Mouse (Mus musculus) kidney, embryonic 16.5 days (tissue): ENCODE results near the gene Pde4a. TPM values are rescaled to one million over a fixed set of nuclear protein-coding genes. Genes with fewer than 3 reads are reported as not detected.

Experiments used
- ATAC-seq: fragments of 200-750 bp; cut with Nextera tagmentation; 2 replicates; pipeline ENCODE4 v1.8.0; 2017; ENCODE audit warnings: moderate TSS enrichment; ENCODE audit not compliant: low FRiP score, low TSS enrichment
- H3K27ac ChIP-seq: fragments of 300-500 bp; sonication (generic); 2 replicates; pipeline ENCODE4 v1.5.1; 2014; ENCODE audit warnings: low read length
- H3K27me3 ChIP-seq: fragments of 300-500 bp; sonication (generic); 2 replicates; pipeline ENCODE4 v1.6.1; 2014; ENCODE audit warnings: low read length, control low read depth, mixed read lengths; ENCODE audit not compliant: insufficient read depth
- H3K36me3 ChIP-seq: fragments of 300-500 bp; sonication (generic); 2 replicates; pipeline ENCODE4 v1.6.1; 2014; ENCODE audit warnings: low read length, control low read depth, mixed read lengths; ENCODE audit not compliant: insufficient read depth
- H3K4me1 ChIP-seq: fragments of 300-500 bp; sonication (generic); 2 replicates; pipeline ENCODE4 v1.6.1; 2014; ENCODE audit warnings: low read length, control low read depth, mixed read lengths; ENCODE audit not compliant: insufficient read depth
- H3K4me2 ChIP-seq: fragments of 300-500 bp; sonication (generic); replicated peaks from 2 replicates; pipeline ENCODE4 v1.6.1; 2014; ENCODE audit warnings: low read depth, low read length
- H3K4me3 ChIP-seq: fragments of 300-500 bp; sonication (generic); 2 replicates; pipeline ENCODE4 v1.5.1; 2014; ENCODE audit warnings: mild to moderate bottlenecking, low read length
- H3K9ac ChIP-seq: fragments of 300-500 bp; sonication (generic); replicated peaks from 2 replicates; pipeline ENCODE4 v1.6.1; 2014; ENCODE audit warnings: low read length
- H3K9me3 ChIP-seq: fragments of 300-500 bp; sonication (generic); 2 replicates; pipeline ENCODE4 v1.6.1; 2016; ENCODE audit warnings: low read length, control low read depth
- WGBS: fragments of 180-500 bp; shearing (Covaris S2); extraction: QIAGEN DNeasy Blood & Tissue Kit; methylation state at CpG from one replicate; pipeline ENCODE4 v1.1.7; 2014; 5-methylcytosine and 5-hydroxymethylcytosine counted together
- polyA plus RNA-seq: library from polyadenylated mRNA; unstranded; fragments of >200 nt; fragmentation: Nextera tagmentation; extraction: Ambion mirVana; gene quantifications from 2 replicates; pipeline ENCODE4 v1.2.1, GENCODE M21; 2015

The Pde4a gene
- polyA plus RNA-seq, 1 experiment from 2014 or later, result 14.3 TPM

GRCm38 (mm10) chr9:21146722-21147121, 18.8 kb upstream of the Pde4a start:
- Histone ChIP-seq H3K27me3 (no peaks in the 10 kb centered on the region), H3K9me3 (no peaks in the 10 kb centered on the region), H3K4me2 (peak overlapping the region; percentile 49), H3K9ac (peak overlapping the region; percentile 48), H3K4me3 (peak overlapping the region; percentile 27), H3K4me1 (peaks cover 35% of the 10 kb centered on the region), H3K27ac (peak overlapping the region; percentile 50; the same call in 1 of the 2 replicates), H3K36me3 (peaks cover 34% of the 10 kb centered on the region)
- ATAC-seq, result peak; percentile 40
- WGBS, result 30% methylated on average over 10 of the region's 10 CpGs

GRCm38 (mm10) chr9:21148427-21148826, 17.1 kb upstream of the Pde4a start:
- H3K4me2 ChIP-seq, result peak overlapping the region; percentile 83
- peaks cover 44% of the 10 kb centered on the region for H3K4me1 ChIP-seq
- ATAC-seq, result no peak
- peak overlapping the region; percentile 74 for H3K4me3 ChIP-seq
- no peaks in the 10 kb centered on the region for H3K9me3 ChIP-seq
- H3K27me3 ChIP-seq, result no peaks in the 10 kb centered on the region
- H3K36me3 ChIP-seq, result peaks cover 17% of the 10 kb centered on the region
- H3K9ac ChIP-seq, result peak overlapping the region; percentile 78
- H3K27ac ChIP-seq, result no peak overlapping the region

- peaks cover 52% of the 10 kb centered on the region for H3K4me1 ChIP-seq
- peak overlapping the region; percentile 83 for H3K4me2 ChIP-seq
- WGBS, result 6% methylated on average over 8 of the region's 8 CpGs
- H3K27ac ChIP-seq, result peak overlapping the region; percentile 41
- H3K27me3 ChIP-seq, result no peaks in the 10 kb centered on the region
- peak overlapping the region; percentile 74 for H3K4me3 ChIP-seq
- no peaks in the 10 kb centered on the region for H3K9me3 ChIP-seq
- peaks cover 13% of the 10 kb centered on the region for H3K36me3 ChIP-seq
- ATAC-seq, result no peak
- peak overlapping the region; percentile 78 for H3K9ac ChIP-seq
Measured at GRCm38 (mm10) chr9:21149077-21149653, 16.3 kb upstream of the Pde4a start.

GRCm38 (mm10) chr9:21149654-21150419, 15.7 kb upstream of the Pde4a start, which contains the start of gene Cdc37:
Gene Cdc37 (minus strand): TSS chr9:21149982.
- Histone ChIP-seq H3K4me1 (peaks cover 53% of the 10 kb centered on the region), H3K27me3 (no peaks in the 10 kb centered on the region), H3K4me3 (peak within 1 kb of the TSS; percentile 74), H3K4me2 (peak within 1 kb of the TSS; percentile 83), H3K36me3 (peaks cover 6% of the 10 kb centered on the region; the same call in 1 of the 2 replicates), H3K9ac (peak within 1 kb of the TSS; percentile 78), H3K9me3 (no peaks in the 10 kb centered on the region), H3K27ac (peak within 1 kb of the TSS; percentile 41)
- peak; percentile 93 for ATAC-seq
- WGBS, result 3% methylated on average over 55 of the region's 56 CpGs

GRCm38 (mm10) chr9:21152715-21153114, 12.8 kb upstream of the Pde4a start:
- peak; percentile 37; the same call in 1 of the 2 replicates for ATAC-seq
- peaks cover 32% of the 10 kb centered on the region for H3K4me1 ChIP-seq
- no peaks in the 10 kb centered on the region for H3K27me3 ChIP-seq
- peak overlapping the region; percentile 45 for H3K4me3 ChIP-seq
- no peak overlapping the region for H3K27ac ChIP-seq
- H3K36me3 ChIP-seq, result no peaks in the 10 kb centered on the region
- H3K9ac ChIP-seq, result peak overlapping the region; percentile 68
- under 1% methylated on average over 11 of the region's 11 CpGs for WGBS
- no peaks in the 10 kb centered on the region for H3K9me3 ChIP-seq
- peak overlapping the region; percentile 85 for H3K4me2 ChIP-seq

GRCm38 (mm10) chr9:21153331-21153730, 12.2 kb upstream of the Pde4a start:
- ATAC-seq, result peak; percentile 14; the same call in 1 of the 2 replicates
- Histone ChIP-seq H3K4me2 (peak overlapping the region; percentile 85), H3K27ac (peak overlapping the region; percentile 68; the same call in 1 of the 2 replicates), H3K4me3 (peak overlapping the region; percentile 45), H3K36me3 (no peaks in the 10 kb centered on the region), H3K9ac (peak overlapping the region; percentile 68), H3K27me3 (no peaks in the 10 kb centered on the region), H3K4me1 (peaks cover 26% of the 10 kb centered on the region), H3K9me3 (peaks cover 3% of the 10 kb centered on the region; the same call in 1 of the 2 replicates)
- 2% methylated on average over 12 of the region's 12 CpGs for WGBS

GRCm38 (mm10) chr9:21153833-21154232, 11.7 kb upstream of the Pde4a start:
- Histone ChIP-seq H3K4me1 (peaks cover 21% of the 10 kb centered on the region), H3K9me3 (peaks cover 3% of the 10 kb centered on the region; the same call in 1 of the 2 replicates), H3K4me2 (peak overlapping the region; percentile 85), H3K4me3 (peak overlapping the region; percentile 45), H3K27me3 (no peaks in the 10 kb centered on the region), H3K27ac (peak overlapping the region; percentile 68; the same call in 1 of the 2 replicates), H3K9ac (peak overlapping the region; percentile 68), H3K36me3 (no peaks in the 10 kb centered on the region)
- WGBS, result 9% methylated on average over 5 of the region's 5 CpGs
- ATAC-seq, result no peak; the same call in 1 of the 2 replicates

- H3K9ac ChIP-seq, result no peak overlapping the region
- peaks cover 17% of the 10 kb centered on the region for H3K4me1 ChIP-seq
- H3K4me3 ChIP-seq, result no peak overlapping the region
- no peak overlapping the region for H3K4me2 ChIP-seq
- no peaks in the 10 kb centered on the region for H3K36me3 ChIP-seq
- WGBS, result 95% methylated on average over 3 of the region's 3 CpGs
- no peak overlapping the region for H3K27ac ChIP-seq
- no peak for ATAC-seq
- no peaks in the 10 kb centered on the region for H3K27me3 ChIP-seq
- peaks cover 3% of the 10 kb centered on the region; the same call in 1 of the 2 replicates for H3K9me3 ChIP-seq
Measured at GRCm38 (mm10) chr9:21154787-21155186, 10.7 kb upstream of the Pde4a start.

GRCm38 (mm10) chr9:21161209-21161909, 4.2 kb upstream of the Pde4a start:
- peak overlapping the region; percentile 87 for H3K4me2 ChIP-seq
- peak; percentile 58; the same call in 1 of the 2 replicates for ATAC-seq
- peaks cover 27% of the 10 kb centered on the region for H3K4me1 ChIP-seq
- peaks cover 3% of the 10 kb centered on the region; the same call in 1 of the 2 replicates for H3K9me3 ChIP-seq
- peak overlapping the region; percentile 66 for H3K4me3 ChIP-seq
- H3K36me3 ChIP-seq, result no peaks in the 10 kb centered on the region
- under 1% methylated on average over 52 of the region's 52 CpGs for WGBS
- H3K27ac ChIP-seq, result no peak overlapping the region
- peaks cover 43% of the 10 kb centered on the region for H3K27me3 ChIP-seq
- peak overlapping the region; percentile 85 for H3K9ac ChIP-seq
